Mouse (Mus musculus) midbrain, embryonic 11.5 days (tissue): ENCODE measurements around the gene Natd1. TPM values are rescaled to one million over a fixed set of nuclear protein-coding genes. Genes with fewer than 3 reads are reported as not detected.

ENCODE experiments used
- ATAC-seq: fragments of 200-750 bp; cut with Nextera tagmentation; 2 replicates; pipeline ENCODE4 v1.8.0; 2017; ENCODE audit warnings: moderate TSS enrichment, moderate library complexity; ENCODE audit not compliant: low FRiP score
- DNase-seq: peaks from one replicate; pipeline ENCODE4 v3.0.0; 2015; ENCODE audit warnings: low spot score; ENCODE audit errors: missing footprints
- H3K27ac ChIP-seq: fragments of 300-500 bp; sonication (generic); 2 replicates; pipeline ENCODE4 v1.5.1; 2014; ENCODE audit warnings: low read depth, low read length
- H3K27me3 ChIP-seq: fragments of 300-500 bp; sonication (generic); 2 replicates; pipeline ENCODE4 v1.6.1; 2014; ENCODE audit warnings: mild to moderate bottlenecking, low read length, moderate library complexity, mixed read lengths; ENCODE audit not compliant: control insufficient read depth, insufficient read depth
- H3K36me3 ChIP-seq: fragments of 300-500 bp; sonication (generic); 2 replicates; pipeline ENCODE4 v1.6.1; 2014; ENCODE audit warnings: mild to moderate bottlenecking, low read length, moderate library complexity, mixed read lengths; ENCODE audit not compliant: control insufficient read depth, insufficient read depth
- H3K4me1 ChIP-seq: fragments of 300-500 bp; sonication (generic); 2 replicates; pipeline ENCODE4 v1.6.1; 2014; ENCODE audit warnings: low read length; ENCODE audit not compliant: control insufficient read depth, insufficient read depth
- H3K4me2 ChIP-seq: fragments of 300-500 bp; sonication (generic); 2 replicates; pipeline ENCODE4 v1.6.1; 2014; ENCODE audit warnings: mild to moderate bottlenecking, moderate library complexity
- H3K4me3 ChIP-seq: fragments of 300-500 bp; sonication (generic); 2 replicates; pipeline ENCODE4 v1.5.1; 2014; ENCODE audit warnings: low read depth, low read length
- H3K9ac ChIP-seq: fragments of 300-500 bp; sonication (generic); 2 replicates; pipeline ENCODE4 v1.6.1; 2014; ENCODE audit warnings: low read length
- H3K9me3 ChIP-seq: fragments of 300-500 bp; sonication (generic); 2 replicates; pipeline ENCODE4 v1.6.1; 2016; ENCODE audit warnings: low read length; ENCODE audit not compliant: control insufficient read depth
- WGBS: fragments of 180-500 bp; shearing (Covaris S2); extraction: QIAGEN DNeasy Blood & Tissue Kit; methylation state at CpG from one replicate; pipeline ENCODE4 v1.1.7; 2014; 5-methylcytosine and 5-hydroxymethylcytosine counted together
- polyA plus RNA-seq: library from polyadenylated mRNA; unstranded; fragments of >200 nt; fragmentation: Nextera tagmentation; extraction: Ambion mirVana; gene quantifications from 2 replicates; pipeline ENCODE4 v1.2.1, GENCODE M21; 2014

The Natd1 gene
- polyA plus RNA-seq, 1 experiment from 2014 or later = 24.3 TPM

GRCm38 (mm10) chr11:60934795-60935194, 20.2 kb upstream of the Natd1 start:
- Histone ChIP-seq H3K4me2 (no peak overlapping the region), H3K9ac (no peak overlapping the region), H3K4me3 (no peak overlapping the region), H3K9me3 (no peaks in the 10 kb centered on the region), H3K36me3 (no peaks in the 10 kb centered on the region), H3K27me3 (no peaks in the 10 kb centered on the region), H3K4me1 (peaks cover 13% of the 10 kb centered on the region), H3K27ac (no peak overlapping the region)
- WGBS = 89% methylated on average over 2 of the region's 2 CpGs
- no peak for ATAC-seq
- DNase-seq = peak; percentile 28

GRCm38 (mm10) chr11:60933178-60933930, 18.8 kb upstream of the Natd1 start:
- WGBS = 86% methylated on average over 10 of the region's 10 CpGs
- H3K4me3 ChIP-seq = peak overlapping the region; percentile 68; the same call in 1 of the 2 replicates
- H3K9me3 ChIP-seq = no peaks in the 10 kb centered on the region
- H3K4me1 ChIP-seq = peaks cover 13% of the 10 kb centered on the region
- peak overlapping the region; percentile 55 for H3K4me2 ChIP-seq
- ATAC-seq (no peak), DNase-seq (peak; percentile 53)
- H3K36me3 ChIP-seq = no peaks in the 10 kb centered on the region
- H3K9ac ChIP-seq = peak overlapping the region; percentile 71; the same call in 1 of the 2 replicates
- H3K27me3 ChIP-seq = no peaks in the 10 kb centered on the region
- H3K27ac ChIP-seq = no peak overlapping the region

DNA sequence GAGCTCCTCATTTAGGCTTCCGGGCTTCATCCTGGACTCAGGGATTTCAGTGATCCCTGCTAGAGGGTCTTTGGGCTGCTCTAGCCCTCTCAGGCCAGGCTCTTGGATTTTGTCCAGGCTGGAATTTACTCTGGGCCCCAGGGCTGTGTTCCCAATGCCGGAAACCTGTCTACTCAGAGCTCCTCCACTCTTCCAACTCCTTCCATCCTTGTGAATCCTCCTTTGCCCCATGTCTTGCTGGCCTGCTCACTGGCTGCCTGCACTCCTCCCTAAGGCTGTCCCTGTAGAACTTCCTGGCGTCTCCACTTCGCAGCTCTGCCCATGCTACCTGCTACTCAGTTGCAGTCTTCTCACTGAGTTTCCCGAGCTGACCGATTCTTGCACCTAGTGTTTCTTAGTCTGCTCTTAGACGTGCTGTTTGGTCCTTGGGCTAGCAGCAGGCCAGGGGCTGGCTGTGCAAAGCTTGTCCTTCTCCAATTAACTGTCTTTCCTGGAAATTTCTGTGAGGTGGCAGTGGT, 18.0 kb upstream of the Natd1 start:
- WGBS = 10% methylated on average over 7 of the region's 7 CpGs
- no peak for ATAC-seq

GRCm38 (mm10) chr11:60931869-60932481, 17.4 kb upstream of the Natd1 start, which contains the start of gene Map2k3:
Gene Map2k3 (plus strand): TSS chr11:60932033.
- Histone ChIP-seq H3K36me3 (no peaks in the 10 kb centered on the region), H3K27ac (no peak within 1 kb of the TSS)

More for the DNA sequence above, 18.0 kb upstream of the Natd1 start:
- no peaks in the 10 kb centered on the region for H3K9me3 ChIP-seq
- no peak overlapping the region for H3K27ac ChIP-seq
- peak overlapping the region; percentile 55 for H3K4me2 ChIP-seq
- peak overlapping the region; percentile 71 for H3K9ac ChIP-seq
- no peaks in the 10 kb centered on the region for H3K27me3 ChIP-seq
- H3K36me3 ChIP-seq = no peaks in the 10 kb centered on the region
- no peak for DNase-seq
- peak overlapping the region; percentile 68 for H3K4me3 ChIP-seq
- H3K4me1 ChIP-seq = peaks cover 15% of the 10 kb centered on the region

DNA sequence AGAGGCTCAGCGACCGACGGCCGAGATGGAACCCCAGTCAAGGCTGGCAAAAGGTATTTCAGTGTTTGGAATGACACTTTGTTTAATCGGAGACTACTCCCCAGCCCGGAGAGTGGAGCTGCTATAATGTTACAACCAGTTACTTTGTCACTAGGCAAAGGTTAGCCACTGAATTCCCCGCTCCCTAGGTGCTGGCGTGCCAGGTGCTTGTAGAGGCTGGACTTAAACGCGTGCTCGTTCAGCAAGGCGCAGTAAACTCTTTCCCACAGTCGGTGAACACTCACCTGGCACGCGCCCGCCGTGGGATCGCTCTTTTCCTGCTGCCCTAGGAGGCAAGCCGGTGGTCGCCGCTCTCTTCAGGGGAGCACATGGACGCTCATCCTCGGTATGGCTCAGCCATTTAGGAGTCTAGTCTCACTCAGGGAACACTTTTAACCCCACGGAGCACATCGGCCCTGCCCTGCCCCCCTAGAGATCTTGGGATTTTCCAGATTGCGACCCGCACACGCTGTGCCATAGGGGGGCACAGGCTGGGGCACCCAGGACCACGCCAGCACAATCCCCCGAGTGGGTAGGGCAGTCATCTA, 16.8 kb upstream of the Natd1 start:
- no peak for ATAC-seq
- Histone ChIP-seq H3K4me2 (peak overlapping the region; percentile 55), H3K9me3 (no peaks in the 10 kb centered on the region), H3K27ac (no peak overlapping the region), H3K27me3 (no peaks in the 10 kb centered on the region), H3K9ac (peak overlapping the region; percentile 58), H3K36me3 (no peaks in the 10 kb centered on the region), H3K4me1 (peaks cover 17% of the 10 kb centered on the region), H3K4me3 (peak overlapping the region; percentile 68)
- WGBS = 2% methylated on average over 30 of the region's 30 CpGs
- DNase-seq = peak; percentile 83

More at GRCm38 (mm10) chr11:60931869-60932481, 17.4 kb upstream of the Natd1 start, which contains the start of gene Map2k3:
- Histone ChIP-seq H3K4me3 (peak within 1 kb of the TSS; percentile 68), H3K9me3 (no peaks in the 10 kb centered on the region), H3K4me1 (peaks cover 17% of the 10 kb centered on the region), H3K27me3 (no peaks in the 10 kb centered on the region), H3K9ac (peak within 1 kb of the TSS; percentile 71), H3K4me2 (peak within 1 kb of the TSS; percentile 55)
- DNase-seq (peak; percentile 98), ATAC-seq (peak; percentile 96)
- WGBS = under 1% methylated on average over 57 of the region's 59 CpGs

DNA sequence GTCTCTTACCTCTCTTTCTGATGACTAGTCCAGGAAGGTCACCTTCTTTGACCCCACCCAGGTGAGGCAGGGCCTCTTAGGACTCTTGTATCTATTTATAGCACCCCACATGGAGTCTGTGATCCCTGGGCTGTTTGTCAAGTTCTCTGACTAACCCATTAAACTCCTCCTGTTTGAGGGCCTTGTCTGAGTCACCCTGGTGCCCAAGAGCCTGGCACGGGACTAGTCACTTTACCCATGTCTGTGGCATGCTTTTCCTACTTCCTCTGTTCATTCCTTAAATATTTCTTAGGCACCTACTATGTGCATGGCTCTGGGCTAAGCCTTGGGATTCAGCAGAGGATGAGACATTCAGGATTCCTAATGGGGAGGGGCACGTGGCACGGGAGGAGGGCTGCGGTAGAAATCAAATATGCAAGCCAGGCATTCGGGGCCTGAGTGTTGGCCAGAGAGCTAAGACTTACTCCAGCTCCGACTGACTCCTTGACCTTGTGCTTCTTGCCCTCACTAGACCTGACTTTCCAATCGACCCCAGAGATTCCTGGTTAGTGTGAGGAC, 16.3 kb upstream of the Natd1 start:
- DNase-seq = peak; percentile 10
- peak overlapping the region; percentile 68 for H3K4me3 ChIP-seq
- WGBS = 28% methylated on average over 7 of the region's 7 CpGs
- ATAC-seq = no peak
- H3K9ac ChIP-seq = peak overlapping the region; percentile 58
- H3K36me3 ChIP-seq = no peaks in the 10 kb centered on the region
- H3K9me3 ChIP-seq = no peaks in the 10 kb centered on the region
- H3K27me3 ChIP-seq = no peaks in the 10 kb centered on the region
- peaks cover 17% of the 10 kb centered on the region for H3K4me1 ChIP-seq
- H3K4me2 ChIP-seq = peak overlapping the region; percentile 55
- no peak overlapping the region for H3K27ac ChIP-seq

- ATAC-seq (peak; percentile 75), DNase-seq (peak; percentile 99)
- H3K36me3 ChIP-seq = no peaks in the 10 kb centered on the region
- H3K4me1 ChIP-seq = peaks cover 9% of the 10 kb centered on the region
- H3K27me3 ChIP-seq = no peaks in the 10 kb centered on the region
- H3K4me2 ChIP-seq = peak overlapping the region; percentile 42
- H3K9ac ChIP-seq = peak overlapping the region; percentile 14; the same call in 1 of the 2 replicates
- no peak overlapping the region for H3K4me3 ChIP-seq
- no peak overlapping the region for H3K27ac ChIP-seq
- 1% methylated on average over 9 of the region's 9 CpGs for WGBS
- H3K9me3 ChIP-seq = no peaks in the 10 kb centered on the region
These were observed 12.7 kb upstream of the Natd1 start for GRCm38 (mm10) chr11:60927264-60927663.

GRCm38 (mm10) chr11:60924981-60925380, 10.4 kb upstream of the Natd1 start:
- ATAC-seq = no peak
- no peaks in the 10 kb centered on the region for H3K9me3 ChIP-seq
- peaks cover 5% of the 10 kb centered on the region for H3K4me1 ChIP-seq
- H3K4me3 ChIP-seq = no peak overlapping the region
- 88% methylated on average over 1 of the region's 1 CpGs for WGBS
- H3K36me3 ChIP-seq = no peaks in the 10 kb centered on the region
- no peak overlapping the region for H3K27ac ChIP-seq
- no peaks in the 10 kb centered on the region for H3K27me3 ChIP-seq
- no peak overlapping the region for H3K4me2 ChIP-seq
- no peak overlapping the region for H3K9ac ChIP-seq
- DNase-seq = no peak
